In the genomic region with DNA sequence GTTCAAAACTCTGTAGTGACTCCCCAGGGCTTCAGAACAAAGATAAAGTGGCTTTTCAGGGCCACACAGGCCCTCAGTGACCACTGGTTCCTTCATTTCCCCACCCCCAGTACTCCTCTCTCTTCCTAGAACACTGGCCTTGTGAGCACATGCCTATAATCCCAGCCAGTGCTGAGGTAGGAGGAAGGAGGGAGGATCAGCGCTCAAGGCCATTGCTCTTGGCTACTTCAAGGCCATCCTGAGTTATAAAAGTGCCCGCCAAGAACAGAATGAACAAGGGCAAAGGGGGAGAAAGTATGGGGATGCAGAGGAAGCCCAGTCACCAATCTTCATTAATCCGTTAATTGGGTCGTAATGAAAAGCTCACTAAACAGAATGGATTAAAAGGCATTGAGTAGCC, we compare ENCODE assay signal across 17 mouse cellular contexts. TPM values are rescaled to one million over a fixed set of nuclear protein-coding genes. Genes with fewer than 3 reads are reported as not detected.
"Had no signal": no experiment of that assay in that cellular context is flagged by ENCODE, and none has a peak within 500 bp of the region (broad histone marks: within the 10 kb centered on the region; RNA-seq: fewer than 3 reads in every experiment).

No protein-coding gene starts in this region.

- H3K9me3 ChIP-seq: limb, embryonic 15.5 days; liver, embryonic 12.5 days; midbrain, embryonic 10.5 days; midbrain, embryonic 15.5 days; neural tube, embryonic 12.5 days; stomach, embryonic 15.5 days had no signal

- H3K4me3 ChIP-seq: limb, embryonic 15.5 days; liver, embryonic 12.5 days; midbrain, embryonic 10.5 days; midbrain, embryonic 15.5 days; neural tube, embryonic 12.5 days; stomach, embryonic 15.5 days had no signal

- H3K27me3 ChIP-seq: limb, embryonic 15.5 days; liver, embryonic 12.5 days; midbrain, embryonic 15.5 days; neural tube, embryonic 12.5 days; stomach, embryonic 15.5 days had no signal

- H3K4me1 ChIP-seq: limb, embryonic 15.5 days; liver, embryonic 12.5 days; midbrain, embryonic 15.5 days; neural tube, embryonic 12.5 days had no signal

- H3K27ac ChIP-seq: kidney, postnatal 0 days; limb, embryonic 15.5 days; liver, embryonic 12.5 days; midbrain, embryonic 10.5 days; midbrain, embryonic 15.5 days; neural tube, embryonic 12.5 days had no signal

- H3K4me2 ChIP-seq: limb, embryonic 15.5 days; liver, embryonic 12.5 days; lung, embryonic 14.5 days; midbrain, embryonic 15.5 days; neural tube, embryonic 12.5 days; stomach, embryonic 15.5 days had no signal

- DNase-seq: kidney, postnatal 36 days; layer of hippocampus, adult 9-11 months; layer of hippocampus, postnatal 36 days; lung, postnatal 10 days; lung, postnatal 4 days; right cerebral cortex, postnatal 14 days; thymus, adult 18-20 months; thymus, postnatal 14 days had no signal

- H3K9ac ChIP-seq: limb, embryonic 15.5 days; liver, embryonic 12.5 days; lung, embryonic 14.5 days; midbrain, embryonic 15.5 days; neural tube, embryonic 12.5 days; stomach, embryonic 15.5 days had no signal

- H3K36me3 ChIP-seq: limb, embryonic 15.5 days; liver, embryonic 12.5 days; midbrain, embryonic 10.5 days; midbrain, embryonic 15.5 days; neural tube, embryonic 12.5 days; stomach, embryonic 15.5 days had no signal

- ATAC-seq: liver, embryonic 12.5 days; midbrain, embryonic 15.5 days had no signal

RNA-seq across cellular contexts. Expression of a gene that starts 49.2 kb away (rescaled TPM):
- total RNA-seq: monocyte, adult 5-6 weeks had no signal
